ENCODE assay signal across 20 mouse cellular contexts in genomic region chr10:108368358-108368757, GRCm38 (mm10). TPM values are rescaled to one million over a fixed set of nuclear protein-coding genes. Genes with fewer than 3 reads are reported as not detected.
DNase-seq lines count a peak whose midpoint lies in the region; ATAC-seq and TF ChIP-seq lines count a peak whose summit lies in the region.
"Had no signal": no experiment of that assay in that cellular context is flagged by ENCODE, and none has a peak within 500 bp of the region (broad histone marks: within the 10 kb centered on the region; RNA-seq: fewer than 3 reads in every experiment).

No protein-coding gene starts in this region.

- peak; percentile 67 for DNase-seq in kidney, adult 18-20 months
- DNase-seq in R1 (ENCODE audit: low read depth, low spot score): peak; percentile 40
- no peak for DNase-seq in kidney, postnatal 0 days (ENCODE audit: low spot score)
- no peak for DNase-seq in layer of hippocampus, adult 2 months (ENCODE audit: low spot score in 2 of 2)
- DNase-seq in heart, adult 8-10 months (ENCODE audit: low spot score): no peak
- no peak for DNase-seq in right cerebral cortex, adult 2 months (ENCODE audit: low spot score in 2 of 2)
- DNase-seq: adrenal gland, adult 2 months; cerebellum, adult 9-10 months; heart, adult 18-20 months; heart, postnatal 4 days; lung, postnatal 10 days; midbrain, embryonic 14.5 days; right cerebral cortex, adult 18-20 months had no signal

- no peak for TF ChIP-seq CTCF in kidney, postnatal 0 days (IDR thresholded peaks at IDR 0.05; ENCODE audit: low read depth)
- TF ChIP-seq CTCF in layer of hippocampus, adult 2 months (conservative IDR thresholded peaks at IDR 0.05): no peak

- H3K4me2 ChIP-seq in kidney, embryonic 14.5 days (replicated peaks; ENCODE audit: low read depth, low read length): no peak overlapping the region
- H3K4me2 ChIP-seq in kidney, postnatal 0 days (ENCODE audit: low read length): no peak overlapping the region
- H3K4me2 ChIP-seq in stomach, embryonic 15.5 days: no peak overlapping the region
- H3K4me2 ChIP-seq: forebrain, embryonic 13.5 days; liver, embryonic 15.5 days; neural tube, embryonic 13.5 days had no signal

- H3K27me3 ChIP-seq in kidney, embryonic 14.5 days (ENCODE audit: control insufficient read depth, insufficient read depth, low read length): no peaks in the 10 kb centered on the region
- H3K27me3 ChIP-seq in kidney, postnatal 0 days (ENCODE audit: insufficient read depth, low read length): no peaks in the 10 kb centered on the region
- no peaks in the 10 kb centered on the region for H3K27me3 ChIP-seq in stomach, embryonic 15.5 days (replicated peaks)
- H3K27me3 ChIP-seq: forebrain, embryonic 13.5 days; liver, embryonic 15.5 days; neural tube, embryonic 13.5 days had no signal

- peaks cover 3% of the 10 kb centered on the region; the same call in 1 of the 2 replicates for H3K9me3 ChIP-seq in kidney, embryonic 14.5 days (ENCODE audit: control insufficient read depth, low read length)
- no peaks in the 10 kb centered on the region for H3K9me3 ChIP-seq in kidney, postnatal 0 days (replicated peaks; ENCODE audit: low read length)
- no peaks in the 10 kb centered on the region for H3K9me3 ChIP-seq in stomach, embryonic 15.5 days
- H3K9me3 ChIP-seq: forebrain, embryonic 13.5 days; liver, embryonic 15.5 days had no signal

- WGBS in kidney, embryonic 14.5 days: 84% methylated on average over 6 of the region's 6 CpGs
- WGBS in kidney, postnatal 0 days: 83% methylated on average over 6 of the region's 6 CpGs
- 72% methylated on average over 6 of the region's 6 CpGs for WGBS in stomach, embryonic 15.5 days

- H3K4me1 ChIP-seq in kidney, embryonic 14.5 days (ENCODE audit: control insufficient read depth, insufficient read depth, low read length): peaks cover 4% of the 10 kb centered on the region; the same call in 1 of the 2 replicates
- H3K4me1 ChIP-seq in kidney, postnatal 0 days (replicated peaks; ENCODE audit: insufficient read depth, low read length): no peaks in the 10 kb centered on the region
- H3K4me1 ChIP-seq in stomach, embryonic 15.5 days: 0 out of 2 replicates have a peak, but pooled peaks cover 4% of the 10 kb centered on the region
- H3K4me1 ChIP-seq: liver, embryonic 15.5 days had no signal

- ATAC-seq in kidney, embryonic 14.5 days (ENCODE audit: low FRiP score, low TSS enrichment): no peak
- peak; percentile 80 for ATAC-seq in kidney, postnatal 0 days (replicated peaks; ENCODE audit: low FRiP score, low read depth)
- ATAC-seq in stomach, embryonic 15.5 days (ENCODE audit: insufficient read depth, low FRiP score, low read depth): peak; percentile 18; the same call in 1 of the 2 replicates
- ATAC-seq: forebrain, embryonic 13.5 days; hindbrain, embryonic 16.5 days had no signal

- no peak overlapping the region for H3K27ac ChIP-seq in kidney, embryonic 14.5 days (ENCODE audit: low read depth, low read length)
- no peak overlapping the region for H3K27ac ChIP-seq in kidney, postnatal 0 days
- no peak overlapping the region for H3K27ac ChIP-seq in stomach, embryonic 15.5 days
- H3K27ac ChIP-seq in layer of hippocampus, adult 2 months: no peak overlapping the region
- H3K27ac ChIP-seq: forebrain, embryonic 13.5 days; liver, embryonic 15.5 days; neural tube, embryonic 13.5 days had no signal

- no peak overlapping the region for H3K4me3 ChIP-seq in kidney, embryonic 14.5 days (ENCODE audit: low read length)
- no peak overlapping the region for H3K4me3 ChIP-seq in kidney, postnatal 0 days (replicated peaks; ENCODE audit: low read depth, low read length)
- H3K4me3 ChIP-seq in stomach, embryonic 15.5 days (replicated peaks): no peak overlapping the region
- no peak overlapping the region for H3K4me3 ChIP-seq in layer of hippocampus, adult 2 months
- H3K4me3 ChIP-seq: forebrain, embryonic 13.5 days; liver, embryonic 15.5 days; neural tube, embryonic 13.5 days had no signal

- no peak overlapping the region for H3K9ac ChIP-seq in kidney, embryonic 14.5 days (ENCODE audit: low read depth, low read length)
- no peak overlapping the region for H3K9ac ChIP-seq in kidney, postnatal 0 days (ENCODE audit: low read depth, low read length)
- H3K9ac ChIP-seq in stomach, embryonic 15.5 days: no peak overlapping the region
- H3K9ac ChIP-seq: forebrain, embryonic 13.5 days; liver, embryonic 15.5 days; neural tube, embryonic 13.5 days had no signal

- peaks cover 3% of the 10 kb centered on the region; the same call in 1 of the 2 replicates for H3K36me3 ChIP-seq in kidney, embryonic 14.5 days (ENCODE audit: control insufficient read depth, insufficient read depth, low read length)
- no peaks in the 10 kb centered on the region for H3K36me3 ChIP-seq in kidney, postnatal 0 days (ENCODE audit: insufficient read depth, low read length)
- H3K36me3 ChIP-seq in stomach, embryonic 15.5 days: no peaks in the 10 kb centered on the region
- H3K36me3 ChIP-seq: neural tube, embryonic 13.5 days had no signal

RNA-seq across cellular contexts. Expression of gene Pawr, which starts 36.4 kb away (rescaled TPM):
- 25.3 and 26.4 TPM in 2 replicates for polyA plus RNA-seq in kidney, embryonic 14.5 days (2014; fragmentation: Nextera tagmentation; extraction: Ambion mirVana)
- 21.0 and 28.5 TPM in 2 replicates for polyA plus RNA-seq in kidney, postnatal 0 days (2015; fragmentation: Nextera tagmentation; extraction: Ambion mirVana)
- 15.0 and 15.2 TPM in 2 replicates for polyA plus RNA-seq in stomach, embryonic 15.5 days (2015; fragmentation: Nextera tagmentation; extraction: Ambion mirVana)
- total RNA-seq in layer of hippocampus, adult 2 months (2021): 1 to 10 TPM; 2.1 to 2.4 TPM
- 1 to 10 TPM; 3.2 to 4.6 (median 4.1) TPM for total RNA-seq in heart, adult 8-10 months (2022)
- total RNA-seq: common myeloid progenitor, adult 5-6 weeks had no signal

Comparison
In these comparisons a context has a peak if more than half of its experiments do, and no peak if none do; other contexts are left out.
1. DNase-seq: peak in kidney, adult 18-20 months (single experiment) and R1 (single experiment); none in kidney, postnatal 0 days (single experiment), layer of hippocampus, adult 2 months (0 of 2), heart, adult 8-10 months (single experiment) and right cerebral cortex, adult 2 months (0 of 2).